9 mouse cellular contexts compared by ENCODE assay signal in genomic region chr1:34388849-34389233, GRCm38 (mm10). TPM values are rescaled to one million over a fixed set of nuclear protein-coding genes. Genes with fewer than 3 reads are reported as not detected.
A peak's percentile ranks its signal among the peaks of the same experiment; 100 is the strongest.
DNase-seq lines count a peak whose midpoint lies in the region; ATAC-seq lines count a peak whose summit lies in the region.
"Had no signal": no experiment of that assay in that cellular context is flagged by ENCODE, and none has a peak within 500 bp of the region (broad histone marks: within the 10 kb centered on the region; RNA-seq: fewer than 3 reads in every experiment).

No protein-coding gene starts in this region.

- no peak for ATAC-seq in heart, embryonic 11.5 days (replicated peaks; ENCODE audit: insufficient number of reproducible peaks, low FRiP score, low TSS enrichment)
- no peak for ATAC-seq in erythroid progenitor cell, adult 5-6 weeks (replicated peaks; ENCODE audit: low FRiP score, poor library complexity, severe bottlenecking)

- H3K9ac ChIP-seq in heart, embryonic 11.5 days (ENCODE audit: low read depth, low read length), result no peak overlapping the region
- H3K9ac ChIP-seq: liver, embryonic 13.5 days had no signal

- no peaks in the 10 kb centered on the region for H3K27me3 ChIP-seq in heart, embryonic 10.5 days (ENCODE audit: insufficient read depth, poor library complexity, severe bottlenecking)
- no peaks in the 10 kb centered on the region for H3K27me3 ChIP-seq in heart, embryonic 11.5 days (ENCODE audit: control insufficient read depth, insufficient read depth, low read length)
- H3K27me3 ChIP-seq: liver, embryonic 13.5 days had no signal

- no peaks in the 10 kb centered on the region for H3K9me3 ChIP-seq in heart, embryonic 10.5 days
- no peaks in the 10 kb centered on the region for H3K9me3 ChIP-seq in heart, embryonic 11.5 days (replicated peaks; ENCODE audit: control insufficient read depth, low read length)
- H3K9me3 ChIP-seq: liver, embryonic 13.5 days had no signal

- no peaks in the 10 kb centered on the region for H3K36me3 ChIP-seq in heart, embryonic 10.5 days
- no peaks in the 10 kb centered on the region for H3K36me3 ChIP-seq in heart, embryonic 11.5 days (ENCODE audit: control insufficient read depth, insufficient read depth, low read length)
- H3K36me3 ChIP-seq: liver, embryonic 13.5 days had no signal

- H3K4me1 ChIP-seq in heart, embryonic 10.5 days, result peaks cover 8% of the 10 kb centered on the region; the same call in 1 of the 2 replicates
- peaks cover 4% of the 10 kb centered on the region; the same call in 1 of the 2 replicates for H3K4me1 ChIP-seq in heart, embryonic 11.5 days (ENCODE audit: control insufficient read depth, insufficient read depth, low read length)
- H3K4me1 ChIP-seq: liver, embryonic 13.5 days had no signal

- DNase-seq in heart, embryonic 10.5 days (ENCODE audit: low spot score), result peak; percentile 9
- DNase-seq in right cerebral cortex, postnatal 10 days (ENCODE audit: low spot score in 2 of 2), result peak; percentile 55 to 75
- DNase-seq in right cerebral cortex, adult 18-20 months, result no peak
- DNase-seq in layer of hippocampus, postnatal 10 days (ENCODE audit: low spot score in 2 of 2), result peak; percentile 48 to 58
- peak; percentile 17 for DNase-seq in telencephalon, adult 2 months (ENCODE audit: low read depth, low spot score)
- DNase-seq in thymus, postnatal 14 days, result no peak
- DNase-seq: liver, embryonic 13.5 days had no signal

- WGBS in heart, embryonic 10.5 days, result 89% methylated on average over 11 of the region's 11 CpGs
- WGBS in heart, embryonic 11.5 days (ENCODE audit: insufficient replicate concordance), result 85% methylated on average over 11 of the region's 11 CpGs

- no peak overlapping the region for H3K4me3 ChIP-seq in heart, embryonic 10.5 days
- no peak overlapping the region for H3K4me3 ChIP-seq in heart, embryonic 11.5 days (ENCODE audit: low read depth, low read length)
- H3K4me3 ChIP-seq: liver, embryonic 13.5 days had no signal

- H3K4me2 ChIP-seq in heart, embryonic 11.5 days, result no peak overlapping the region
- H3K4me2 ChIP-seq: liver, embryonic 13.5 days had no signal

- H3K27ac ChIP-seq in heart, embryonic 10.5 days, result no peak overlapping the region
- H3K27ac ChIP-seq in heart, embryonic 11.5 days (ENCODE audit: low read depth, low read length), result no peak overlapping the region
- H3K27ac ChIP-seq: liver, embryonic 13.5 days had no signal

RNA-seq across cellular contexts. Expression of gene Ccdc115, which starts 50.6 kb away (rescaled TPM):
- polyA plus RNA-seq in heart, embryonic 10.5 days (2016; fragmentation: Nextera tagmentation; extraction: Ambion mirVana), result 52.5 and 60.2 TPM in 2 replicates
- 49.0 and 49.8 TPM in 2 replicates for polyA plus RNA-seq in heart, embryonic 11.5 days (2014; fragmentation: Nextera tagmentation; extraction: Ambion mirVana)
- total RNA-seq in layer of hippocampus, postnatal 10 days (2021), result 10 to 100 TPM; 18.6 to 21.9 TPM
- total RNA-seq in erythroid progenitor cell, adult 5-6 weeks (2015; ENCODE audit: low replicate concordance), result 3.2 and 5.0 TPM in 2 replicates
- total RNA-seq in erythroid progenitor cell, adult 5-6 weeks (2017; ENCODE audit: low replicate concordance), result 4.6 and 8.3 TPM in 2 replicates

RNA-seq across cellular contexts. Expression of gene Imp4, which starts 50.8 kb away (rescaled TPM):
- 97.6 and 113 TPM in 2 replicates for polyA plus RNA-seq in heart, embryonic 10.5 days (2016; fragmentation: Nextera tagmentation; extraction: Ambion mirVana)
- polyA plus RNA-seq in heart, embryonic 11.5 days (2014; fragmentation: Nextera tagmentation; extraction: Ambion mirVana), result 73.0 and 80.8 TPM in 2 replicates
- 10 to 100 TPM; 28.5 to 29.6 TPM for total RNA-seq in layer of hippocampus, postnatal 10 days (2021)
- total RNA-seq in erythroid progenitor cell, adult 5-6 weeks (2015; ENCODE audit: low replicate concordance), result 5.4 and 8.3 TPM in 2 replicates
- total RNA-seq in erythroid progenitor cell, adult 5-6 weeks (2017; ENCODE audit: low replicate concordance), result 2.6 and 8.3 TPM in 2 replicates

Comparison
In these comparisons a context has a peak if more than half of its experiments do, and no peak if none do; other contexts are left out.
1. DNase-seq: peak in heart, embryonic 10.5 days (single experiment), right cerebral cortex, postnatal 10 days (2 of 2), layer of hippocampus, postnatal 10 days (2 of 2) and telencephalon, adult 2 months (single experiment); none in right cerebral cortex, adult 18-20 months (single experiment) and thymus, postnatal 14 days (single experiment).